Mouse (Mus musculus) intestine, postnatal 0 days (tissue): ENCODE data around the gene Larp7. TPM values are rescaled to one million over a fixed set of nuclear protein-coding genes. Genes with fewer than 3 reads are reported as not detected.
A peak's percentile ranks its signal among the peaks of the same experiment; 100 is the strongest.

Source experiments
- ATAC-seq: fragments of 200-750 bp; cut with Nextera tagmentation; 2 replicates; pipeline ENCODE4 v1.8.0; 2017; ENCODE audit warnings: mild to moderate bottlenecking, moderate TSS enrichment, moderate library complexity
- H3K27ac ChIP-seq: fragments of 300-500 bp; sonication (generic); 2 replicates; pipeline ENCODE4 v1.5.1; 2014; ENCODE audit warnings: mild to moderate bottlenecking, low read depth, low read length, moderate library complexity
- H3K27me3 ChIP-seq: fragments of 300-500 bp; sonication (generic); replicated peaks from 2 replicates; pipeline ENCODE4 v1.6.1; 2014; ENCODE audit warnings: low read length, mixed read lengths; ENCODE audit not compliant: control insufficient read depth, insufficient read depth
- H3K36me3 ChIP-seq: fragments of 300-500 bp; sonication (generic); 2 replicates; pipeline ENCODE4 v1.6.1; 2014; ENCODE audit warnings: mild to moderate bottlenecking, moderate library complexity; ENCODE audit not compliant: control insufficient read depth, insufficient read depth
- H3K4me1 ChIP-seq: fragments of 300-500 bp; sonication (generic); replicated peaks from 2 replicates; pipeline ENCODE4 v1.6.1; 2014; ENCODE audit warnings: antibody characterized with exemption, low read length, mixed read lengths; ENCODE audit not compliant: control insufficient read depth, insufficient read depth
- H3K4me2 ChIP-seq: fragments of 300-500 bp; sonication (generic); replicated peaks from 2 replicates; pipeline ENCODE4 v1.6.1; 2014; ENCODE audit warnings: low read depth, mild to moderate bottlenecking, moderate library complexity
- H3K4me3 ChIP-seq: fragments of 300-500 bp; sonication (generic); 2 replicates; pipeline ENCODE4 v1.5.1; 2014; ENCODE audit warnings: low read depth, low read length
- H3K9ac ChIP-seq: fragments of 300-500 bp; sonication (generic); 2 replicates; pipeline ENCODE4 v1.6.1; 2014; ENCODE audit warnings: mild to moderate bottlenecking, low read depth, low read length
- H3K9me3 ChIP-seq: fragments of 300-500 bp; sonication (generic); 2 replicates; pipeline ENCODE4 v1.6.1; 2016; ENCODE audit warnings: mixed run types; ENCODE audit not compliant: control insufficient read depth
- CTCF ChIP-seq: sonication (generic); IDR thresholded peaks from 2 replicates; pipeline ENCODE4 v1.5.1; 2016; ENCODE audit warnings: low read depth, mild to moderate bottlenecking, control low read depth, antibody characterized with exemption, moderate library complexity
- WGBS: fragments of 180-500 bp; shearing (Covaris S2); extraction: QIAGEN DNeasy Blood & Tissue Kit; methylation state at CpG from one replicate; pipeline ENCODE4 v1.1.7; 2014; 5-methylcytosine and 5-hydroxymethylcytosine counted together
- microRNA counts: library from miRNA; unstranded; fragments of <30 nt; microRNA quantifications from one replicate; lab custom pipeline; 2016
- microRNA-seq: library from miRNA; unstranded; fragments of <30 nt; microRNA quantifications from one replicate; pipeline ENCODE4, GENCODE M21; 2016
- polyA plus RNA-seq: library from polyadenylated mRNA; unstranded; fragments of >200 nt; fragmentation: Nextera tagmentation; extraction: Ambion mirVana; gene quantifications from 2 replicates; pipeline ENCODE4 v1.2.1, GENCODE M21; 2015

Larp7 gene
- polyA plus RNA-seq, 1 experiment from 2014 or later = 23.6 TPM

DNA sequence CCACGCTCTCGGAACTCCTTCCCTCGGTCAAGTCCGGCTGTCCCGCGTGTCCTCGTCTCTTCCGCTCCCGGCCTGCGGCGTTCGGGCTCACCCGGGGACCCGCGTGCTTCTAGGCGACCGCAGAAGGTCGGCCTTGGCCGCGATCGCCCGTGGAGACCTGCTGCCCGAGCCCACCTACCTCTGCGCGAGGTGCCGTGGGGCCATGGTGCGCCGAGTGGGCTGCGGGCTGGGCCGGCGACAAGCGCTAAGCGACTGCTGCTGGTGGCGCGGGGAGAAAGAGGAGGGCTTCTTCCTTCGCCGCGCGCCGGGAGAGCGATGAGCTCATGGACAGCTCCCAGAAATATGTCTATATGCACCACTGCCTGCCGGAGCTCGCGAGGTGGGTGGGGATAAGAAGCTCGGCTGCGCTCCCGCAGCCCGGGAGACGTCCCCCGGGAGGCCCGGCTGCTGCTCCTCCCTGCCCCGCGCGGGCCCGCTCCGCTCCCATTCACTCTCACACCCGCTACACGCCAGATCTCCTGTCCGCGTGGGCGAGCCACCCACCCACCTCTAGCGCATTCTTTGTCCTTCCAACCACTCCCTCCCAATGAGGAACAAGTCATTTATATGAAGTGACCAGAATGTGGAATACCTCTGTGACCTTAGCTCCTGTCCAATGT lies 54.3 kb downstream of the Larp7 start, which contains the start of gene Ank2:
Ank2 (minus strand) TSS at position 609 of the 659 bp plus-strand sequence.
- Histone ChIP-seq H3K36me3 (no peaks in the 10 kb centered on the region), H3K9ac (peak within 1 kb of the TSS; percentile 45), H3K4me3 (peak within 1 kb of the TSS; percentile 53), H3K9me3 (no peaks in the 10 kb centered on the region), H3K4me2 (peak within 1 kb of the TSS; percentile 96), H3K4me1 (no peaks in the 10 kb centered on the region), H3K27me3 (peaks cover 25% of the 10 kb centered on the region), H3K27ac (no peak within 1 kb of the TSS)
- peak; percentile 47; the same call in 1 of the 2 replicates for ATAC-seq
- no peak for TF ChIP-seq CTCF
- under 1% methylated on average over 58 of the region's 62 CpGs for WGBS

DNA sequence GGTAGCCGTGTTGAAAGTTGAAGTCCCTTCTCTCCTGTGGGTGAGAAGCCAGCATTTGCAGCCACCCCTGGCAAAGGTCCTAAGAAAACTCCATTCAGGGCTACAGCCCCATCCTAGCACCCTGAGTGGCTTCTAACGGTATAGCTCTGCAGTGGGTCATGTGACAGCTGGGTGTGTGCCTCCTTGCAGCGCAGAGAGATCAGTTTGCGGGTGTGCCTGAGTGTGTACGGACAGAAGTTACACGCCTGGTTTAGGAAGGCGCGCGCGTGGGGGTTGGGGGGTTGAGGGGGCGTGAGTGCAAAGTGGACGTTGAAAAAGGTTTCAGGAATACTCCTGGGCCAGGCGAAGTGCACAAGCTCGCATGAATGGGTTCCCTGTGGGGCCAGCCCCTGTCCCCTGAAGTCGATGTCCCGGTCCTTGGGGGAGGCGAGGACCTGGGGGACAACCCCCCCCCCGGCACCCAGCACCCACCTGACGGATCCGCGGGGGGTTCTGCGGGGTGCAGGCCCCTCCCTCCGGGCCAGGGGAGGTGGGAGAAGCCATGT lies 54.9 kb downstream of the Larp7 start:
- H3K27me3 ChIP-seq = peaks cover 25% of the 10 kb centered on the region
- TF ChIP-seq CTCF = no peak
- peak; percentile 38 for ATAC-seq
- peak overlapping the region; percentile 53 for H3K4me3 ChIP-seq
- no peaks in the 10 kb centered on the region for H3K36me3 ChIP-seq
- no peaks in the 10 kb centered on the region for H3K4me1 ChIP-seq
- H3K27ac ChIP-seq = no peak overlapping the region
- H3K4me2 ChIP-seq = peak overlapping the region; percentile 96
- H3K9me3 ChIP-seq = no peaks in the 10 kb centered on the region
- H3K9ac ChIP-seq = peak overlapping the region; percentile 45
- 2% methylated on average over 20 of the region's 23 CpGs for WGBS

DNA sequence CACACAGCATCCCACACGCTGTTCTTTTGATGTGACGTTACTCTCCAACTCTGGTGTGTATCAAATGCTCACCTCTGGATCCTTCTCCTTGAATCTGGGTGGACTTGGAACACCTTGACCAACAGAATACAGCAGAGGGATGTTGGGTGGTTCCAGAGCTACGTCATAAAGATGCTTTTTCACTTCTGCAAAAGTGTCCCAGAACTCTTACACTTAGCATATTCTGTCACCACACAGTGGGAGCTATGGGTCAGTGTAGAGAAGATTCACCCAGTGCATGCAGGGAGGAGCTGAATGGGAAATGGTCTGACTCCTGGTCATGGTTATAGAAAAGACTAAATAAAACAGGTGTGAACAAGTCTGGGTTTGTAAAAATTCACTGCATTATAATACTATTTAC lies 60.5 kb downstream of the Larp7 start:
- no peak for TF ChIP-seq CTCF
- Histone ChIP-seq H3K9me3 (no peaks in the 10 kb centered on the region), H3K27me3 (no peaks in the 10 kb centered on the region; the same call in 1 of the 2 replicates), H3K27ac (no peak overlapping the region), H3K4me3 (no peak overlapping the region), H3K9ac (no peak overlapping the region), H3K4me1 (no peaks in the 10 kb centered on the region), H3K36me3 (no peaks in the 10 kb centered on the region), H3K4me2 (no peak overlapping the region)
- 91% methylated on average over 3 of the region's 3 CpGs for WGBS
- no peak for ATAC-seq

DNA sequence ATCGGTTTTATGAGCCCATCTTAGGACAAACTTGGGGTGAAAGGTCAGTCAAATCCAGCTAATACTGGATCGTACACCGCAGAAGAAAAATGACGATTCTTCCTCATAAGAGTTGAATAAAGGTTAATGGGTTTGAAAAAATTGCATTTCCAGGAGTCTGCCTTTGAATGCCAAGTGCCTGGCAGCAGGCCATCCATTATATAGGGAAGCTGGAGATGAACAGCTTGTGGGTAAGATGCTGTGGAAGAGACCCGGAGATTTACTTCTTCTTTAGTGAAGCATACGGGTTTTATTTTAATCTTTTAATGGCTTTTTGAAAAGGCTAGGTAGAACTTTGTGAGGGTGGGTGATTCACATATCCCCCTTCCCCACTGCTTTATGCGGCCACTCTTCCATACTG lies 65.8 kb downstream of the Larp7 start:
- Histone ChIP-seq H3K27me3 (no peaks in the 10 kb centered on the region), H3K4me1 (no peaks in the 10 kb centered on the region), H3K36me3 (no peaks in the 10 kb centered on the region), H3K27ac (no peak overlapping the region), H3K4me2 (no peak overlapping the region), H3K9ac (no peak overlapping the region), H3K4me3 (no peak overlapping the region), H3K9me3 (no peaks in the 10 kb centered on the region)
- no peak for TF ChIP-seq CTCF
- 70% methylated on average over 7 of the region's 7 CpGs for WGBS
- no peak for ATAC-seq

MicroRNA genes within 50 kb of the gene (microRNA counts, 519-probe panel; counts per million panel counts)
- microRNA mmu-miR-302a (lab: Ali Mortazavi, UCI) (not detected), microRNA mmu-miR-302b (lab: Ali Mortazavi, UCI) (not detected), microRNA mmu-miR-302c (lab: Ali Mortazavi, UCI) (not detected), microRNA mmu-miR-302d (lab: Ali Mortazavi, UCI) (not detected), microRNA mmu-miR-367 (lab: Ali Mortazavi, UCI) (2,686 counts per million, percentile 26 among the panel's probes with 10 or more counts)

Small RNA genes lying within 50 kb of the gene (microRNA-seq; reads per million reads assigned to microRNA genes)
- gene Mir302a (7.6 reads per million, percentile 18 among the genes with 10 or more reads in this experiment), gene Mir302b (0.82 reads per million), gene Mir302c (not detected), gene Mir302d (4.6 reads per million, percentile 11 among the genes with 10 or more reads in this experiment), gene Mir367 (not detected)

Other genes with a start within 250 kb of the Larp7 start
- 9.0 and 12.4 TPM in 2 replicates for gene Ank2, start 54.0 kb downstream of the Larp7 start, polyA plus RNA-seq
- 1.1 TPM in 2 replicates for gene Zgrf1, start 140 bp upstream of the Larp7 start, polyA plus RNA-seq
- gene Neurog2, start 79.8 kb upstream of the Larp7 start, polyA plus RNA-seq = not detected in 2 replicates
- 0.85 and 1.6 TPM in 2 replicates for gene Alpk1, start 227.2 kb upstream of the Larp7 start, polyA plus RNA-seq
- 63.0 and 71.8 TPM in 2 replicates for gene Tifa, start 236.5 kb upstream of the Larp7 start, polyA plus RNA-seq